Mouse (Mus musculus): ENCODE results near the gene Mitf. TPM values are rescaled to one million over a fixed set of nuclear protein-coding genes. Genes with fewer than 3 reads are reported as not detected.

The Mitf gene
- 2.1 and 2.4 TPM in 2 replicates for polyA plus RNA-seq (2015; fragmentation: Nextera tagmentation; extraction: Ambion mirVana)

DNA sequence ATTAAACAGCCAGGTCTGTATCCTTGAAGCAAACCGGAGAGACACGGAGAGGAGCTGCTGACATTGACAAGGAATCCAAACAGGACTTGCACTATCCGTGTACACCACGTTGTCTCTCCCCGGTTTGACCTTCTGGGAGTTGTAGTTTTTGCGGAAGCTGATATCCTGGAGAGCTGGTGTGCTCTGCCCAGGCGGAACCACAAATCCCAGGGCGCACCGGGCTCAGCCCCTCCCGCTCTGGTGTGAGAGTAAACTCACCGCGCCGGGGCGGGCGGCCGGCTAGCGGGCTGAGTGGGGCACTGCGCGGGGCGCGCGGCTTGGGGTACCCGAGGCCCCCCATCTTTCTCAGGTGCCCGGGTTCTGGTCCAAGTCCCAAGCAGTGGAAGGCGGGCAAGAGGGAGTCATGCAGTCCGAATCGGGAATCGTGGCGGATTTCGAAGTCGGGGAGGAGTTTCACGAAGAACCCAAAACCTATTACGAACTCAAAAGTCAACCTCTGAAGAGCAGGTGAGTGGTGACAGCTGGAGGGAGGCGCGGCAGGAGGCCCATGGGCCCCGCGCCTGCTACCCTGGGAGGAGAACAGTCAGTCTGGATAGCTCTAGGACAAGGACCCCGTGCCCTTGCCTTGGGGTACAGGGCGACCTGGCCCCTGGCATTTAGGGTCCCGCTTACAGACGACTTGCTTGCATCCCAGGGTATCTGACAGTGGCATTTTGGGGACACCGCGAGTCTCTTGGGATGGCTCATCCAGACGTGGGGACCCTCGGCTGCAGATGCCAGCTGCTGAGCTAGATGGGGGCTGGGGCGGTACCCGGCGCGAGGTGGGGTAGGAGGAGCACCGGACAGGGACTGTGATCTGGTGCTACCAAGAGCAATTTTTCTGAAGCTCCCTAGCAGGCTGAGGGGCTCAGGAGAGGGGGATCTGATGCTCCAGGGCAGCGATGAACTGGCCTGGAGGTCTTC is at the start of gene Mitf:
Mitf (plus strand) TSS at position 272 of the 963 bp plus-strand sequence.
- Histone ChIP-seq H3K9ac (peak within 1 kb of the TSS; percentile 57), H3K36me3 (no peaks in the 10 kb centered on the region), H3K4me3 (peak within 1 kb of the TSS; percentile 82), H3K4me1 (replicated peaks) (peaks cover 6% of the 10 kb centered on the region), H3K27me3 (peaks cover 5% of the 10 kb centered on the region; the same call in 1 of the 2 replicates), H3K27ac (replicated peaks) (no peak within 1 kb of the TSS), H3K4me2 (peak within 1 kb of the TSS; percentile 100), H3K9me3 (no peaks in the 10 kb centered on the region)
- WGBS: under 1% methylated on average over 51 of the region's 51 CpGs
- ATAC-seq (ENCODE audit: low FRiP score, low read depth): peak; percentile 100

DNA sequence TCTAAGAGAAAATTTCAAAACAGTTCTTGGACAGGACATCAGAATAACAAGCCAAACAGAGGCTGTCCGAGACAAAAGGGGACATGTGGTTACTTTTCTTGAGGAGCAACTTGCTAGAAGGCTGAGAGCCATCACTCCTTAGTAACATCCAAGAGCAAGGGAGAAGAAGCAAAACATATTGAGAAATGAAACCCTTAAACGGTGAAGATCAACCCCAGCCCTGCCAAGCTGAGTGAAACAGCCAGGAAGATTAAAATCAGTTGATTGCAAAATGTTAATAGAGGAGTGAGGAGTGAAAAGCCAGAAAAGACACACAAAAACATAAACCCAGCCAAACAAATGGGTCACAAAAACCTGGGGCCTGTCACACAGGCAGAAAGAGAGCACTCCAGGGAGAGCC is 49.5 kb upstream of the Mitf start:
- H3K36me3 ChIP-seq: no peaks in the 10 kb centered on the region
- H3K4me2 ChIP-seq: no peak overlapping the region
- H3K9me3 ChIP-seq: no peaks in the 10 kb centered on the region
- no peak overlapping the region for H3K27ac ChIP-seq (replicated peaks)
- ATAC-seq (ENCODE audit: low FRiP score, low read depth): no peak
- WGBS: 89% methylated on average over 2 of the region's 2 CpGs
- H3K4me1 ChIP-seq (replicated peaks): no peaks in the 10 kb centered on the region
- H3K9ac ChIP-seq: no peak overlapping the region
- H3K27me3 ChIP-seq: no peaks in the 10 kb centered on the region
- H3K4me3 ChIP-seq: no peak overlapping the region

DNA sequence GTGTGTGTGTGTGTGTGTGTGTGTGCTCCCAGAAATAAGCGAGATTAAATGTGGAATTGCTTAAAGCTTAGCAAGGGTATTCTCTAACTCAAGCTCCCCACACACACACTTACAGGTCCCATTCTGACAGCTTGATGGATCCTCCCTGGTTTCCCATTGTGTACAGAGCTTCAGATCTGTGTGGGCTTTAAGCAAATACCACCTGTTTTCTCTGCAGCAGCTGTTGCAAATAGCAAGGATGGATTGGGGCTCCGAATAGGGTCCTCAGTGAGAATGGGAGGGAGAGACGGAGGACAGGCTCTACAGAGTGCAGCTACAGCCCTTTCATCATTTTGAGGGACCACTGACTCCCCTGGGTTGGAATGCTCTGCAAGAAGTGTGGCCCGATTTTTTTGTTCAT is 48.0 kb upstream of the Mitf start:
- Histone ChIP-seq H3K4me1 (replicated peaks) (no peaks in the 10 kb centered on the region), H3K27me3 (no peaks in the 10 kb centered on the region), H3K27ac (replicated peaks) (no peak overlapping the region), H3K4me2 (no peak overlapping the region), H3K36me3 (no peaks in the 10 kb centered on the region), H3K4me3 (no peak overlapping the region), H3K9me3 (no peaks in the 10 kb centered on the region), H3K9ac (no peak overlapping the region)
- 46% methylated on average over 4 of the region's 4 CpGs for WGBS
- ATAC-seq (ENCODE audit: low FRiP score, low read depth): no peak

DNA sequence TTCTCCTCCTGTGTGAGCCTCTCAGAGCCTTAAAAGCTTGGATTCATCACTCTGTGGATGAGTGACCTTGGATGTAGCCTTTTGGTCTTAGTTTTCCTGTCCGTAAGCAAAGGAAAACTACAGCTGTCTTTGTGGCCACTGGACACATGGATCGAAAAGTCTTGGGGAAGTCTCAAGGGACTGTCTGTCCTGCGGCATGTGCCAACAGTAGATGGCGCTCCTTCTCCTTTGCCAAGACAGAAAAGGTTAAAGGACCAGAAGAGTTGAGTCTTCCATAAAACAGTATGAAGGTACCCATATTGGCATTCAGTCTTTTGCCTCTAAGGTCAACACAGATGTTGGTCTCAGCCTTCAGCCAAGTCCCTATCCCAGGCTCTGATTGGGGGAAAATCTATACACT is 47.6 kb upstream of the Mitf start:
- ATAC-seq (ENCODE audit: low FRiP score, low read depth): no peak
- no peak overlapping the region for H3K4me3 ChIP-seq
- H3K9ac ChIP-seq: no peak overlapping the region
- no peaks in the 10 kb centered on the region for H3K4me1 ChIP-seq (replicated peaks)
- no peak overlapping the region for H3K4me2 ChIP-seq
- H3K9me3 ChIP-seq: no peaks in the 10 kb centered on the region
- 18% methylated on average over 4 of the region's 4 CpGs for WGBS
- no peak overlapping the region for H3K27ac ChIP-seq (replicated peaks)
- H3K36me3 ChIP-seq: no peaks in the 10 kb centered on the region
- H3K27me3 ChIP-seq: no peaks in the 10 kb centered on the region

DNA sequence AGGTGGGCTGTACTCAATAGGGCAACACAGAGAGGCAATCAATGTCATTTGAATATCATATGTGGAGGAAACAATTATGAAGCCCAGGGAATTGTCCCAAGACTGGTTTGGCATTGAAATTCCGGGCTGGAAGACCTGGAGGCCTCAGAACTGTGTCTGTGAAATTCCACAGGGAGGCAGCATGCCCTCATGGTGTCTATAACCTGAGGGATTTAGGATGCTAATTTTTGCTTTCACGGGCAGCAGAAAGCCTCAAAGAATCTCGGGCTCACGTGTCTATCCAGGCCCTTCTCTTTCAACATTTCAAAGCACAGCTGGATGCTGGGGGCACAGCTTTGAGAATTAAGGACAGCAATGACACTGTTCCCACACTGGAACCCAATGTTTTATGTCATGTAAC is 45.5 kb upstream of the Mitf start:
- no peak for ATAC-seq (ENCODE audit: low FRiP score, low read depth)

DNA sequence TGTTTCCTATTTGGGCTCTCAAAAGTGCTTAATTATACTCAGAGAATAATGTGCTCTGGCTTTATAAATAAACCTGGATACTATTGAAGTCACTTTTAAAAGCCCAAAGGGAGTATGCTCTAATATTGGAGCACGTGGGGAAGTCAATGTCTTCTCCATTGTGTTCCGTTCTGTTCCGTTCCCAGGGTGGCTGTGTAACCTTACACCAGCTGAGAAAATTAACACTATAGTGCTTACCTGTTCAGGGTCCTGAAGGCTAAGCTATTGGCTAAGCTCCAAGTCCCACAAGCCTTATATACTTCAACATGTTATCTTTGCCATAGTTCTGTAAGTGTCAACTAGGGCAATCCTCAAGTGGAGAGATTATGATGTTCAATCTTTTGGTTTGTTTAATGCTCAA is 42.9 kb upstream of the Mitf start:
- Histone ChIP-seq H3K27ac (replicated peaks) (no peak overlapping the region), H3K4me1 (replicated peaks) (no peaks in the 10 kb centered on the region), H3K27me3 (no peaks in the 10 kb centered on the region), H3K9ac (no peak overlapping the region), H3K9me3 (no peaks in the 10 kb centered on the region), H3K4me3 (no peak overlapping the region), H3K4me2 (no peak overlapping the region), H3K36me3 (no peaks in the 10 kb centered on the region)
- WGBS: 44% methylated on average over 3 of the region's 3 CpGs
- ATAC-seq (ENCODE audit: low FRiP score, low read depth): no peak

More for the DNA sequence above, 45.5 kb upstream of the Mitf start:
- Histone ChIP-seq H3K36me3 (no peaks in the 10 kb centered on the region), H3K4me2 (no peak overlapping the region), H3K27ac (replicated peaks) (no peak overlapping the region), H3K9ac (no peak overlapping the region), H3K9me3 (no peaks in the 10 kb centered on the region), H3K4me3 (no peak overlapping the region), H3K4me1 (replicated peaks) (no peaks in the 10 kb centered on the region), H3K27me3 (no peaks in the 10 kb centered on the region)
- WGBS: 7% methylated on average over 4 of the region's 4 CpGs

DNA sequence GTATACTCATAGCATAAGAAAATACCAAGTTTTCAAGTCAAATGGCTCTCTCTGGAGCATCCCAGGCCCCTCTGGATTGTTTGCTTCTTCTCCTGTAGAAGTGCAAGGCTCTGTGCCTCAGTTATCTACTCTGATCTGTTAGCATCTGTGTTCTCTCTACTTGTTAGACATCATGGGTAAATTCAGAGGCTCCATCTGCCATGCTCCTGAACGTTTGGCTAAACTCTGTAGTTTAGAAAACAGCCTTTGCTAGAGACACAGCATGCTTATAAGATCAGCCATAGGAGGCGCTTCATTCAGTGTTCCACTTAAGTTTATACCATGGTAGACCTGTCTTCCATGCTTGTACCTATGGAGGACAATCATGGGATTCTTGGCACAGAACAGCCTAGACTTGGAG is 39.0 kb upstream of the Mitf start:
- no peaks in the 10 kb centered on the region for H3K4me1 ChIP-seq (replicated peaks)
- H3K27ac ChIP-seq (replicated peaks): no peak overlapping the region
- H3K4me2 ChIP-seq: no peak overlapping the region
- H3K4me3 ChIP-seq: no peak overlapping the region
- 84% methylated on average over 2 of the region's 2 CpGs for WGBS
- no peaks in the 10 kb centered on the region for H3K36me3 ChIP-seq
- no peaks in the 10 kb centered on the region for H3K27me3 ChIP-seq
- no peaks in the 10 kb centered on the region for H3K9me3 ChIP-seq
- ATAC-seq (ENCODE audit: low FRiP score, low read depth): no peak
- no peak overlapping the region for H3K9ac ChIP-seq

DNA sequence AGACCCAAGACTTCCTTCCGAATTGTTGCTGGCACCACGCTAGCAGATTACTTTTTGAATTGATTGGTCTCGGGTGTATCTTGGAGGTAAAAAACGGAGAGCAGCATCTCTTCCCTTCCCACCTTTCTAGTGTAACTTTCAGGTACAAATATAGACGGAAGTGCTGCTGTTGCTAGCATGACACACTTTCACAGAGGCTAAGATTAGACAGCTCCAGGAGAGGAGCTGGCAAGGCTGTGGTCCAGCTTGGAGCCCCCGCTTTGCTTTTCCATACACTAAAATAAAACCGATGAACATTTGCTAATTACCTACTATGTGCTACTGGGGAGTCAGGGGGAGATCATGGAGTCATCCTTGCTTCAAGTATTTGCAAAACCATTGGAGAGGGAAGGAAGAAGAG is 37.3 kb upstream of the Mitf start:
- Histone ChIP-seq H3K36me3 (no peaks in the 10 kb centered on the region), H3K9me3 (no peaks in the 10 kb centered on the region), H3K4me2 (no peak overlapping the region), H3K4me3 (no peak overlapping the region), H3K27ac (replicated peaks) (no peak overlapping the region), H3K4me1 (replicated peaks) (no peaks in the 10 kb centered on the region), H3K9ac (no peak overlapping the region), H3K27me3 (no peaks in the 10 kb centered on the region)
- no peak for ATAC-seq (ENCODE audit: low FRiP score, low read depth)
- WGBS: 82% methylated on average over 7 of the region's 7 CpGs

DNA sequence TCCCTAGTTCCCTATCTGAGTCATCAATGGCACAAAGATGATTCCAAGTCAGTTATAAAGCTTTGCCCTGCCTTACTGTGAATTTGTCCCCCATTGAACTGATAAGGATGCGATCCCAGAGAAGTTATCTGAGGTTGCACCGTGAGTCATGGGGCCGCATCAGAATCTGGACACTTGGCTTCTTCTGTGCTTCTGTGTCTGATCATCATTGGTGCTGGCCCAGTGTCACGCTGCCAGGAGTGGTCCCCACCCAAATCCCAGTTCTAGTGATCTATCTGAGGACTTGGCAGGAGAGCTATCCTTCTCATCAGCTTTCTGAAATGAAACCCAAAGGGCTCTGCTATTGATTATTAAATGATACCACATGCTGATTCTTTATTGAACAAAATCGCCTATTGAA is 25.5 kb upstream of the Mitf start:
- Histone ChIP-seq H3K36me3 (no peaks in the 10 kb centered on the region), H3K27ac (replicated peaks) (no peak overlapping the region), H3K4me2 (no peak overlapping the region), H3K9me3 (no peaks in the 10 kb centered on the region), H3K4me1 (replicated peaks) (no peaks in the 10 kb centered on the region), H3K4me3 (no peak overlapping the region), H3K27me3 (no peaks in the 10 kb centered on the region), H3K9ac (no peak overlapping the region)
- no peak for ATAC-seq (ENCODE audit: low FRiP score, low read depth)
- 93% methylated on average over 5 of the region's 5 CpGs for WGBS

DNA sequence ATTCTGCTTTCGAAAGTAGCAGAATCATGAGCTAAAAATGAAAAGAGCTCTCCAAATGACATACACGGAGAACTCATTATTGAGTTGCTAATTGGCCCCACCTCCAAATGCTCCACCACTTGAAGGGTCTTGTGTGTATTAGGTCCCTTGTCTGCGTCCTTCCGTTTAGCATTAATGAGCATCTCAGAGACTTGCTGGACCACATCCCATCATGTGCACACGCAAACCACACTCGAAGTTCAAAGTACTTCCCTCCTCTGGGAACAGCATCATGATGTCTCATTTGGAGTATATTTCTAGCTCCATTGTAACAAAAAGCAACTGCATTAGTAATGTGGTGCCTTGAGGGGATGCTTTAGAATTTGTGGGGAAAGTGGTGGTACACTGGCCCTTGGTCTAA is 24.6 kb upstream of the Mitf start:
- no peaks in the 10 kb centered on the region for H3K27me3 ChIP-seq
- no peak overlapping the region for H3K4me3 ChIP-seq
- no peak for ATAC-seq (ENCODE audit: low FRiP score, low read depth)
- H3K9ac ChIP-seq: no peak overlapping the region
- no peaks in the 10 kb centered on the region for H3K36me3 ChIP-seq
- H3K4me1 ChIP-seq (replicated peaks): no peaks in the 10 kb centered on the region
- H3K9me3 ChIP-seq: no peaks in the 10 kb centered on the region
- WGBS: 87% methylated on average over 6 of the region's 6 CpGs
- H3K4me2 ChIP-seq: no peak overlapping the region
- no peak overlapping the region for H3K27ac ChIP-seq (replicated peaks)

DNA sequence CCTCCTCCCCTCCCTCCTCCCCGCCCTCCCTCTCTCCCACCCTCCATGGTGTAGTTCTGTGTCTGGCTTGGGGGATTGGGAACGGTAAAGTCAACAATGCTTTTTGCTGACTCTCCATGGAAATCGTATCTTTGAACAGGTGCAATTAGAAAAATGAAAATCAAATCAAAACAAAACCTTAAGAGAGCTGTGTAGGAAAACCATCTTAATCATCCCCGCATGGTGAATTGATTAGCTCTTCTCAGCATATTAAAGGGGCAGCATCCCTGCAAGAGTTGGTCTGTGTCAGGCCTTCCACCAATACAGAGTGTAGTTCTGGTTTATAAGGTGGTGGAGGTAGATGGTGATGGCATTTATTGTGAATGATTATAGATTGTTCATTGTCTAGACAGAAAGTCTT is 20.0 kb upstream of the Mitf start:
- Histone ChIP-seq H3K4me2 (no peak overlapping the region), H3K9ac (no peak overlapping the region), H3K36me3 (no peaks in the 10 kb centered on the region), H3K9me3 (no peaks in the 10 kb centered on the region), H3K27me3 (0 out of 2 replicates have a peak, but pooled peaks cover 4% of the 10 kb centered on the region), H3K27ac (replicated peaks) (no peak overlapping the region), H3K4me1 (replicated peaks) (no peaks in the 10 kb centered on the region), H3K4me3 (no peak overlapping the region)
- WGBS: 80% methylated on average over 4 of the region's 4 CpGs
- no peak for ATAC-seq (ENCODE audit: low FRiP score, low read depth)

DNA sequence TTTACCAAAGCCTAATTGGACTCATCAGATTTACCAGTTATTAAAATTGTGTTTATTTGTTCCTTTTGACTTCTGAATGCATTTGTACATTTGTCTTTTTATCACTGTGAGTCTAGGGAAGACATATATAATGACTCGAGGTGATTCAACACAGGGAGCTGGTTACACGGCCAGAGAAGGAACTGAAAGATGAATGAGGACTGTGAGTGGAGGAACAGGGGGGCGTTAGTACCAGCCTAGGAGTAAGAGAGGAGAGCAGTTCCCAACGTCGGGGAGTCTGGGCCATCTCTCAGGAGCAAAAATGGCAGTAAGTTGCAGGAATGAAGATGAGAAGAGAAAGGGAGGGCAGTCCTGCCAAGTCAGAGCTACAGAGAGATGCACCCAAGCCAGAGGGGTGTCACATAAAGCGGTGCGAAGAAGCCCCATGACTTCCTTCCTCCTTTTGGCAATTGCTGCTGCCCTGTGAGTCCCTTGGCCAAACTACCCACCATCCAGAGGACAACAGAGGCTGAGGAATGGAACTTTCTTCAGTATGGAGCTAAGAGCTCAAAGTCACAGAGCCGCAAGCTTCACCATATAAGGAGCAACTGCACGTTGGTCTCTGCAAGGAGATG is 18.4 kb upstream of the Mitf start:
- H3K9me3 ChIP-seq: no peaks in the 10 kb centered on the region
- no peak overlapping the region for H3K27ac ChIP-seq (replicated peaks)
- no peaks in the 10 kb centered on the region for H3K4me1 ChIP-seq (replicated peaks)
- H3K4me3 ChIP-seq: no peak overlapping the region
- H3K36me3 ChIP-seq: no peaks in the 10 kb centered on the region
- H3K27me3 ChIP-seq: 0 out of 2 replicates have a peak, but pooled peaks cover 4% of the 10 kb centered on the region
- 90% methylated on average over 9 of the region's 9 CpGs for WGBS
- no peak for ATAC-seq (ENCODE audit: low FRiP score, low read depth)
- no peak overlapping the region for H3K9ac ChIP-seq
- no peak overlapping the region for H3K4me2 ChIP-seq

Data from hindbrain, embryonic 15.5 days (tissue).